Mouse (Mus musculus) CH12.LX (cell line): ENCODE measurements around the gene Gpatch11.

Experiments used
- CTCF ChIP-seq, 2 experiments: IDR thresholded peaks in 1 of 2; conservative IDR thresholded peaks in 1 of 2; 2 replicates each; pipeline ENCODE4 v1.5.1; 2011 to 2012; ENCODE audit warnings: low read depth in 2 of 2, low read length in 2 of 2, improper control_type of control experiment in 1 of 2, inconsistent platforms in 1 of 2, mild to moderate bottlenecking in 1 of 2, moderate library complexity in 1 of 2
- EP300 ChIP-seq: IDR thresholded peaks from 2 replicates; pipeline ENCODE4 v1.6.1; 2011; ENCODE audit warnings: low read length, improper control_type of control experiment
- KAT2A ChIP-seq: IDR thresholded peaks from 2 replicates; pipeline ENCODE4 v1.6.1; 2012; ENCODE audit warnings: low read length, improper control_type of control experiment, inconsistent platforms; ENCODE audit not compliant: insufficient replicate concordance
- MYC ChIP-seq: IDR thresholded peaks from 2 replicates; pipeline ENCODE4 v1.6.1; 2011; ENCODE audit warnings: low read depth, mild to moderate bottlenecking, improper control_type of control experiment, low read length
- POLR2A ChIP-seq: IDR thresholded peaks from 2 replicates; pipeline ENCODE4 v1.6.1; 2011; ENCODE audit warnings: low read depth, mild to moderate bottlenecking, improper control_type of control experiment, low read length
- RAD21 ChIP-seq: IDR thresholded peaks from 2 replicates; pipeline ENCODE4 v1.6.1; 2011; ENCODE audit warnings: low read depth, mild to moderate bottlenecking, low read length, improper control_type of control experiment, moderate library complexity

GRCm38 (mm10) chr17:78834856-78835835 is at the start of gene Gpatch11, which contains the start of gene Heatr5b:
- no peak for TF ChIP-seq MYC
- TF ChIP-seq EP300, result no peak
- TF ChIP-seq POLR2A, result peak; percentile 87
- TF ChIP-seq KAT2A, result no peak
- no peak for TF ChIP-seq RAD21
- TF ChIP-seq CTCF (conservative IDR thresholded peaks at IDR 0.05 in 1 of 2, IDR thresholded peaks at IDR 0.05 in 1 of 2; ENCODE audit: low read depth in 2 of 2, low read length in 2 of 2), result no peak
